In the genomic region with DNA sequence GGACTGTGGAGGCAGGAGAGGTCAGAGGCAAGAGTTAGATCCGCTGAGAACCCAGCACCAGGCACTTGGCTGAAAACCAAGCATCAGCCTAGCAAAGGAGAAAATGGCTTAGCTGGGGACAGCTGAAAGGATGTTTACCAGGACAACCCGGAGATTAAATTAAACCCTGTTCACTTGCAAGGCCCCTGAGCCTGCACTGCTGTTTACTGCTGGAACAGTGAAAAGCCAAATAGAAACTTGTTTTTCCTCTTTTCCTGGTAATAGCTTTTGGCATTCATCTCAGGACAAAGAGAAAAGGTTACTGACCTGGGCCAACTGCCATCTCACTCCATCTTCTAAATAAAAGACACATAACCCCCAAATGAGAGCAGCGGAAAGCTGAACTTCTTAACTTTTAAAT, we compare ENCODE assay signal across 11 mouse cellular contexts.
A peak's percentile ranks its signal among the peaks of the same experiment; 100 is the strongest.
DNase-seq lines count a peak whose midpoint lies in the region; ATAC-seq lines count a peak whose summit lies in the region.
"Had no signal": no experiment of that assay in that cellular context is flagged by ENCODE, and none has a peak within 500 bp of the region (broad histone marks: within the 10 kb centered on the region; RNA-seq: fewer than 3 reads in every experiment).

No protein-coding gene starts in this region.

- peak; percentile 37 to 44 for DNase-seq in heart, adult 9 months (ENCODE audit: low spot score in 2 of 2)
- DNase-seq in Muller cell, postnatal 12 days (ENCODE audit: inconsistent ontology term) = peak; percentile 17
- DNase-seq in gastrocnemius, postnatal 10 days = peak; percentile 14
- peak; percentile 35 for DNase-seq in lung, postnatal 10 days
- DNase-seq in liver = no peak
- DNase-seq: cerebellum, adult 2 months had no signal

- H3K27ac ChIP-seq in heart, embryonic 11.5 days (ENCODE audit: low read depth, low read length) = no peak overlapping the region
- H3K27ac ChIP-seq: embryonic facial prominence, embryonic 12.5 days; hindbrain, embryonic 13.5 days; macrophage had no signal

- no peak for ATAC-seq in heart, embryonic 11.5 days (replicated peaks; ENCODE audit: insufficient number of reproducible peaks, low FRiP score, low TSS enrichment)
- ATAC-seq in cerebellum, adult (ENCODE audit: insufficient number of reproducible peaks, low FRiP score, low TSS enrichment) = no peak

- H3K4me1 ChIP-seq in heart, embryonic 11.5 days (ENCODE audit: control insufficient read depth, insufficient read depth, low read length) = no peaks in the 10 kb centered on the region
- H3K4me1 ChIP-seq: hindbrain, embryonic 13.5 days had no signal

- no peaks in the 10 kb centered on the region for H3K27me3 ChIP-seq in heart, embryonic 11.5 days (ENCODE audit: control insufficient read depth, insufficient read depth, low read length)
- H3K27me3 ChIP-seq: embryonic facial prominence, embryonic 12.5 days; hindbrain, embryonic 13.5 days had no signal

- no peak overlapping the region for H3K4me2 ChIP-seq in heart, embryonic 11.5 days
- H3K4me2 ChIP-seq: embryonic facial prominence, embryonic 12.5 days; hindbrain, embryonic 13.5 days had no signal

- H3K4me3 ChIP-seq in heart, embryonic 11.5 days (ENCODE audit: low read depth, low read length) = no peak overlapping the region
- H3K4me3 ChIP-seq: embryonic facial prominence, embryonic 12.5 days; hindbrain, embryonic 13.5 days had no signal

- H3K9me3 ChIP-seq in heart, embryonic 11.5 days (replicated peaks; ENCODE audit: control insufficient read depth, low read length) = no peaks in the 10 kb centered on the region
- H3K9me3 ChIP-seq: embryonic facial prominence, embryonic 12.5 days; hindbrain, embryonic 13.5 days had no signal

- no peak overlapping the region for H3K9ac ChIP-seq in heart, embryonic 11.5 days (ENCODE audit: low read depth, low read length)
- H3K9ac ChIP-seq: embryonic facial prominence, embryonic 12.5 days; hindbrain, embryonic 13.5 days had no signal

- WGBS in heart, embryonic 11.5 days (ENCODE audit: insufficient replicate concordance) = 67% methylated on average over 3 of the region's 3 CpGs

- no peaks in the 10 kb centered on the region for H3K36me3 ChIP-seq in heart, embryonic 11.5 days (ENCODE audit: control insufficient read depth, insufficient read depth, low read length)
- H3K36me3 ChIP-seq: embryonic facial prominence, embryonic 12.5 days; hindbrain, embryonic 13.5 days had no signal
